Mouse (Mus musculus) E14TG2a.4 (cell line): ENCODE data around the gene Hinfp.

ENCODE experiments used
- CTCF ChIP-seq: conservative IDR thresholded peaks from 2 replicates; pipeline ENCODE4 v1.5.1; 2014; ENCODE audit warnings: low read length
- NANOG ChIP-seq: IDR thresholded peaks from 2 replicates; pipeline ENCODE4 v1.6.1; 2014; ENCODE audit warnings: borderline replicate concordance, low read length, mixed read lengths
- POU5F1 ChIP-seq: IDR thresholded peaks from 2 replicates; pipeline ENCODE4 v1.6.1; 2014; ENCODE audit warnings: low read length, borderline replicate concordance

DNA sequence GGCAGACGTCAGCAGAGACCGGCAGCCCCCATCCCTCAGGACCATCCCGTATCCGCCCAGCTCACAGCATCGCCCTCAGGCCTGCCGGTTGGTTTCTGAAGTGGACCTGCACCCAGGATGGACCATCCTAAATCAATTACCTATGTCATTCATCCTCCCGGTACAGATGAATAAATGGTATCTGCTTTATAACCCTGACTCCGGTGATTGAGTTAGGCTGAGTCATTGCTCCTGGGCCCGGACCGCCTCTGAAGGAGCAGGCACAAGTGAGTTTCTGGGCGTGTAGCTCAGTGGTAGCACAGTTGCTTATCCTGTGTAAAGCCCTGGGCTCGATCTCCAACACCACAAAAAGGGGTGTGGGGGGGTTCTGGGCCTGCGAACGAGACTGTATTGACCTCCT lies 44.1 kb downstream of the Hinfp start:
- no peak for TF ChIP-seq CTCF
- no peak for TF ChIP-seq POU5F1
- TF ChIP-seq NANOG = no peak
